In the genomic region with DNA sequence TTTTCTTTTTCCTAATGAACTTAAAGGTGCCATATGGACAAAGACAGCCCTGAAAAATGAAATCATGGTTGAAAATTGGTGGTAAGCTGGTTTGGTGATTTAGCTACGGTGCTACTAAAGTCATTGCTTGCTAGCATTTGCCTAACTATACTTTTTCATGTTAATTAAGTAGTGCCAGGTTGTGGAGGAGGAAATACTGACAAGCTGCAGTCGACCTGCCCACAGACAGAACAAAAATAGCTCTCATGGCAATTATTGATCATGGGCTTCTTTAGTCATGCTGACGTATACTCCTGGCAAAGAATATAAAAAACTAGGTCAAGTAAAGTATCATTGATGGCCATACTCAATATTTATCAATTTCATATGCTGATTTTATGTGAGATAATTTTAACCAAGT, we compare ENCODE assay signal across 22 mouse cellular contexts. TPM values are rescaled to one million over a fixed set of nuclear protein-coding genes. Genes with fewer than 3 reads are reported as not detected.
DNase-seq lines count a peak whose midpoint lies in the region; ATAC-seq lines count a peak whose summit lies in the region.
"Had no signal": no experiment of that assay in that cellular context is flagged by ENCODE, and none has a peak within 500 bp of the region (broad histone marks: within the 10 kb centered on the region; RNA-seq: fewer than 3 reads in every experiment).

No protein-coding gene starts in this region.

- H3K4me3 ChIP-seq in intestine, embryonic 14.5 days (ENCODE audit: low read depth, low read length): no peak overlapping the region
- no peak overlapping the region for H3K4me3 ChIP-seq in intestine, embryonic 15.5 days (replicated peaks)
- H3K4me3 ChIP-seq in forebrain, embryonic 14.5 days (ENCODE audit: low read depth, low read length): no peak overlapping the region
- H3K4me3 ChIP-seq: embryonic facial prominence, embryonic 13.5 days; embryonic facial prominence, embryonic 15.5 days; erythroblast, embryonic 14.5 days; forebrain, embryonic 10.5 days; forebrain, embryonic 12.5 days; forebrain, embryonic 15.5 days had no signal

- DNase-seq in intestine, embryonic 14.5 days (ENCODE audit: low spot score): peak; percentile 16
- peak; percentile 34 for DNase-seq in layer of hippocampus, adult 9-11 months
- no peak for DNase-seq in layer of hippocampus, adult 9-10 months (ENCODE audit: low spot score)
- DNase-seq in telencephalon, adult 2 months (ENCODE audit: low read depth, low spot score): peak; percentile 44
- no peak for DNase-seq in forebrain, embryonic 14.5 days (ENCODE audit: low spot score)
- DNase-seq: adrenal gland, adult 2 months; adrenal gland, postnatal 10 days; adrenal gland, postnatal 25 days; cerebellum, adult 18-20 months; cerebellum, adult 8-10 months; cerebellum, adult 9-11 months; cerebellum, postnatal 14 days; cerebellum, postnatal 36 days; embryo, embryonic 11 days; forebrain, postnatal 0 days had no signal

- H3K4me2 ChIP-seq in intestine, embryonic 14.5 days (ENCODE audit: low read length): no peak overlapping the region
- H3K4me2 ChIP-seq in intestine, embryonic 15.5 days (replicated peaks): no peak overlapping the region
- no peak overlapping the region for H3K4me2 ChIP-seq in forebrain, embryonic 14.5 days (ENCODE audit: low read length)
- H3K4me2 ChIP-seq: embryonic facial prominence, embryonic 13.5 days; embryonic facial prominence, embryonic 15.5 days; forebrain, embryonic 12.5 days; forebrain, embryonic 15.5 days had no signal

- no peak overlapping the region for H3K27ac ChIP-seq in intestine, embryonic 14.5 days (ENCODE audit: low read depth)
- H3K27ac ChIP-seq in intestine, embryonic 15.5 days: no peak overlapping the region
- no peak overlapping the region for H3K27ac ChIP-seq in forebrain, embryonic 14.5 days (ENCODE audit: low read depth, low read length)
- H3K27ac ChIP-seq: embryonic facial prominence, embryonic 13.5 days; embryonic facial prominence, embryonic 15.5 days; forebrain, embryonic 10.5 days; forebrain, embryonic 12.5 days; forebrain, embryonic 15.5 days had no signal

- no peaks in the 10 kb centered on the region for H3K36me3 ChIP-seq in intestine, embryonic 14.5 days (ENCODE audit: control insufficient read depth, insufficient read depth, low read length)
- no peaks in the 10 kb centered on the region for H3K36me3 ChIP-seq in intestine, embryonic 15.5 days
- peaks cover under 1% of the 10 kb centered on the region; the same call in 1 of the 2 replicates for H3K36me3 ChIP-seq in forebrain, embryonic 14.5 days (ENCODE audit: control insufficient read depth, insufficient read depth, low read length)
- H3K36me3 ChIP-seq: embryonic facial prominence, embryonic 13.5 days; embryonic facial prominence, embryonic 15.5 days; forebrain, embryonic 12.5 days; forebrain, embryonic 15.5 days had no signal

- no peak for ATAC-seq in intestine, embryonic 14.5 days (replicated peaks; ENCODE audit: low FRiP score, low TSS enrichment, low read depth)
- no peak for ATAC-seq in intestine, embryonic 15.5 days
- no peak for ATAC-seq in forebrain, embryonic 14.5 days
- ATAC-seq: forebrain, embryonic 15.5 days; forebrain, postnatal 0 days had no signal

- peaks cover 14% of the 10 kb centered on the region for H3K4me1 ChIP-seq in intestine, embryonic 14.5 days (replicated peaks; ENCODE audit: control insufficient read depth, insufficient read depth, low read length)
- H3K4me1 ChIP-seq in intestine, embryonic 15.5 days (replicated peaks): peaks cover 11% of the 10 kb centered on the region
- peaks cover 10% of the 10 kb centered on the region; the same call in 1 of the 2 replicates for H3K4me1 ChIP-seq in forebrain, embryonic 14.5 days (ENCODE audit: control insufficient read depth, insufficient read depth, low read length)

- H3K9ac ChIP-seq in intestine, embryonic 14.5 days (ENCODE audit: low read length): no peak overlapping the region
- H3K9ac ChIP-seq in intestine, embryonic 15.5 days: no peak overlapping the region
- no peak overlapping the region for H3K9ac ChIP-seq in forebrain, embryonic 14.5 days (ENCODE audit: low read length)
- H3K9ac ChIP-seq: embryonic facial prominence, embryonic 13.5 days; embryonic facial prominence, embryonic 15.5 days; forebrain, embryonic 12.5 days; forebrain, embryonic 15.5 days; forebrain, postnatal 0 days had no signal

- no peaks in the 10 kb centered on the region for H3K27me3 ChIP-seq in intestine, embryonic 14.5 days (replicated peaks; ENCODE audit: control insufficient read depth, insufficient read depth, low read length)
- no peaks in the 10 kb centered on the region for H3K27me3 ChIP-seq in intestine, embryonic 15.5 days (replicated peaks)
- H3K27me3 ChIP-seq in forebrain, embryonic 14.5 days (replicated peaks; ENCODE audit: control insufficient read depth, insufficient read depth, low read length): no peaks in the 10 kb centered on the region
- H3K27me3 ChIP-seq: embryonic facial prominence, embryonic 13.5 days; embryonic facial prominence, embryonic 15.5 days; forebrain, embryonic 12.5 days; forebrain, embryonic 15.5 days had no signal

- 87% methylated on average over 3 of the region's 3 CpGs for WGBS in intestine, embryonic 14.5 days
- 86% methylated on average over 3 of the region's 3 CpGs for WGBS in intestine, embryonic 15.5 days
- 91% methylated on average over 3 of the region's 3 CpGs for WGBS in forebrain, embryonic 14.5 days

- H3K9me3 ChIP-seq in intestine, embryonic 14.5 days (ENCODE audit: control insufficient read depth, low read length): no peaks in the 10 kb centered on the region
- no peaks in the 10 kb centered on the region for H3K9me3 ChIP-seq in intestine, embryonic 15.5 days
- no peaks in the 10 kb centered on the region for H3K9me3 ChIP-seq in forebrain, embryonic 14.5 days (replicated peaks; ENCODE audit: control insufficient read depth, low read length)
- H3K9me3 ChIP-seq: embryonic facial prominence, embryonic 13.5 days; embryonic facial prominence, embryonic 15.5 days; forebrain, embryonic 10.5 days; forebrain, embryonic 12.5 days; forebrain, embryonic 15.5 days had no signal

RNA-seq across cellular contexts. Expression of a gene that starts 4.1 kb away (rescaled TPM):
- 86.2 and 89.4 TPM in 2 replicates for polyA plus RNA-seq in intestine, embryonic 14.5 days (2014; fragmentation: Nextera tagmentation; extraction: Ambion mirVana)
- polyA plus RNA-seq in intestine, embryonic 15.5 days (2015; fragmentation: Nextera tagmentation; extraction: Ambion mirVana): 80.1 and 89.9 TPM in 2 replicates
- 50.2 and 50.4 TPM in 2 replicates for polyA plus RNA-seq in forebrain, embryonic 14.5 days (2014; fragmentation: Nextera tagmentation; extraction: Ambion mirVana)

RNA-seq across cellular contexts. Expression of a gene that starts 33.6 kb away (rescaled TPM):
- polyA plus RNA-seq in intestine, embryonic 14.5 days (2014; fragmentation: Nextera tagmentation; extraction: Ambion mirVana): 27.0 and 27.7 TPM in 2 replicates
- 24.7 and 27.2 TPM in 2 replicates for polyA plus RNA-seq in intestine, embryonic 15.5 days (2015; fragmentation: Nextera tagmentation; extraction: Ambion mirVana)
- 22.3 and 25.1 TPM in 2 replicates for polyA plus RNA-seq in forebrain, embryonic 14.5 days (2014; fragmentation: Nextera tagmentation; extraction: Ambion mirVana)
- polyA plus RNA-seq: erythroblast, embryonic 14.5 days had no signal

RNA-seq across cellular contexts. Expression of a gene that starts 41.9 kb away (rescaled TPM):
- polyA plus RNA-seq in intestine, embryonic 14.5 days (2014; fragmentation: Nextera tagmentation; extraction: Ambion mirVana): 110 and 113 TPM in 2 replicates
- 96.8 and 116 TPM in 2 replicates for polyA plus RNA-seq in intestine, embryonic 15.5 days (2015; fragmentation: Nextera tagmentation; extraction: Ambion mirVana)
- polyA plus RNA-seq in forebrain, embryonic 14.5 days (2014; fragmentation: Nextera tagmentation; extraction: Ambion mirVana): 149 and 156 TPM in 2 replicates

RNA-seq across cellular contexts. Expression of a gene that starts 56.4 kb away (rescaled TPM):
- polyA plus RNA-seq in intestine, embryonic 14.5 days (2014; fragmentation: Nextera tagmentation; extraction: Ambion mirVana): 92.9 and 94.5 TPM in 2 replicates
- 100 and 111 TPM in 2 replicates for polyA plus RNA-seq in intestine, embryonic 15.5 days (2015; fragmentation: Nextera tagmentation; extraction: Ambion mirVana)
- polyA plus RNA-seq in forebrain, embryonic 14.5 days (2014; fragmentation: Nextera tagmentation; extraction: Ambion mirVana): 126 and 153 TPM in 2 replicates

Comparison
In these comparisons a context has a peak if more than half of its experiments do, and no peak if none do; other contexts are left out.
1. DNase-seq: peak in intestine, embryonic 14.5 days (single experiment), layer of hippocampus, adult 9-11 months (single experiment) and telencephalon, adult 2 months (single experiment); none in layer of hippocampus, adult 9-10 months (single experiment) and forebrain, embryonic 14.5 days (single experiment).